Mouse (Mus musculus) cerebellum, postnatal 14 days (tissue): Measurements from ENCODE around the gene Adgrl2.

ENCODE experiments used
- DNase-seq, 2 experiments: peaks; one replicate each; pipeline ENCODE4 v3.0.0; 2021; ENCODE audit warnings: mixed read lengths in 2 of 2

Adgrl2 gene

GRCm38 (mm10) chr3:148971893-148972596, 18.3 kb downstream of the Adgrl2 start:
- no peak for DNase-seq

DNA sequence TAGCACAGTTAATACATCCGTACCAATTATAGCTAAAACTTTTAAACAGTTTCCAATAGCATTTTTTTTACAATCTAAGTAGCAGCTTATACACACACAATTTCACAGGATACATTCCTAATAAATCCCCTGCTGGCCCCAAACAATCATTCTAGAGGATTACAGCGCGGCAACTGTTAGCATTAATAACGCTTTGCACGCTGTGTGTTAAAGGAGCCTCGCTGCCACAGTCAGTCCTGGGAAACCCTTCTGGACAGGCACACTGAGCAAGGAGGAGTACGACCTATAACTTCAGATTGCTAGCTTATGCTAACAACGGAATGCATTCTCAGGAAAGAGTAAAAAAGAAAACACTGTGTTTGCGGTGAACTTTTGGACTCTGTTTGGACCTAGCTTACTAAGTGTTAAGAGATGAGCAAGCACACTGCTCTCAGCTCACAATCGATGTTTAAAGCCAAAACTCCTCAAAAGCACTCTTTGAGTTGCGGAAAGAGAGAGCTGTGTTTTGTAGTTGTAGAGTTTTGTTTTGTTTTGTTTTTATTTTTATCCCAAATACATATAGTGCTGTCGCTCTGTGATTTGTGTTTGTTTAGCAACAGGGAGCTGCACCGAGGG, 25.3 kb downstream of the Adgrl2 start:
- no peak for DNase-seq

GRCm38 (mm10) chr3:148963381-148964044, 26.8 kb downstream of the Adgrl2 start:
- no peak for DNase-seq

- no peak for DNase-seq
Measured at GRCm38 (mm10) chr3:148961611-148962010, 28.7 kb downstream of the Adgrl2 start.

GRCm38 (mm10) chr3:148960751-148961289, 29.5 kb downstream of the Adgrl2 start:
- no peak for DNase-seq

GRCm38 (mm10) chr3:148960215-148960614, 30.1 kb downstream of the Adgrl2 start:
- no peak for DNase-seq

GRCm38 (mm10) chr3:148959327-148960025, 30.9 kb downstream of the Adgrl2 start:
- DNase-seq, result peak; percentile 22 to 23

DNA sequence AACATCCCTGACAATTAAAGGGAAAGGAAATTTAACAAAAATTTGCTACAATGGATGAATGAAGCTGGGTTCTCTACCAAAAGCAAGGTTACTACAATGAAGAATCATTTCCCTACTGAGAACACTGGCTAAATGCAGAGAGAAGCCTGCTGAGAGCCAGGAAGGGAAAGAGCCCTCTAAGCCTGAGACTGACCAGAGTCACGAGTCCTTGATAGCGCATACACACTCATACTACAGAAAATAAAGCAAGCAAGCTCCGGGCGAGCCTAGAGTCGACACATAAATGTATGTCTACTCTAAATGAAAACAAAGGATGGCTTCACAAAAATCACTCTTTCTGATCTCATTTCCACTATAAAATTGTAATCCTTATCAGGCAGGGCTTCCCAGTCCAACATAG, 31.6 kb downstream of the Adgrl2 start:
- no peak for DNase-seq

DNA sequence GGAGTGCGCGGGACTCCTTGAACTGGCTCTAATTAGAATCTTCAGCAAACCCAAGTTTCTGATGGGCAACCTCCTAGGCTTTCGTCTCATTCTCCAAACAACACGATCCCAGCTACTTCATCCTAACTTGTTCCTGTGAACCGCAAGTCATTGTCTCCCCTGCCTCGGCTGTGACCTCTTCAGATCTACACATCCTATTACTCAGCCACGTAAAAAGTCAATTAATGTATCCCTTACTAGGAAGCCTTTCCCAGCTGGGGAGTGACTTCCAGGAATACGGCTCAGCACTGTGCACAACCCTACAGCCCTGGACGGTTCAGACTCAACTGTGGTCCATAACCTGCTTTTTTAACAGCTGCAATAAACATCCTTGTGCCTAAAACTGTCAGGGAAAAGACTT, 32.2 kb downstream of the Adgrl2 start:
- DNase-seq, result no peak

- no peak for DNase-seq
Measured at GRCm38 (mm10) chr3:148956887-148957286, 33.5 kb downstream of the Adgrl2 start.

DNA sequence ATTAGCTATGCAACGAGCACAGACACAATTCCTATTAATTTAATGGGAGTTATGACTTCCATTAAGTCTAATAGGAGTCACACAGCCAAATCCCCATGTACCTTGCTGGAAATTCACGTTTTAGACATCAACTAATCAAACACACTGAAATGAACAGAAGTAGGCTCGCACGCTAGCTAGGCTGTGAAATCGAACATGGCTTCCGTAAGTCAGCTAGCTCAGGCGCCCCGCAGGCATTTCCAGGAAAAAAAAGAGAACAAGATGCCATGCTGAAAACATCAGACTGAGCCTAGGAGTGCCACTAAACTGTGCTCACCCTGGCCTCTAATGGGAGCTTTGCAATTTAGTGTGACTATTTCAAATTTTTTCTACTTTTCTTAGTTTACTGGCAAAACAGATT, 40.6 kb downstream of the Adgrl2 start:
- no peak for DNase-seq

DNA sequence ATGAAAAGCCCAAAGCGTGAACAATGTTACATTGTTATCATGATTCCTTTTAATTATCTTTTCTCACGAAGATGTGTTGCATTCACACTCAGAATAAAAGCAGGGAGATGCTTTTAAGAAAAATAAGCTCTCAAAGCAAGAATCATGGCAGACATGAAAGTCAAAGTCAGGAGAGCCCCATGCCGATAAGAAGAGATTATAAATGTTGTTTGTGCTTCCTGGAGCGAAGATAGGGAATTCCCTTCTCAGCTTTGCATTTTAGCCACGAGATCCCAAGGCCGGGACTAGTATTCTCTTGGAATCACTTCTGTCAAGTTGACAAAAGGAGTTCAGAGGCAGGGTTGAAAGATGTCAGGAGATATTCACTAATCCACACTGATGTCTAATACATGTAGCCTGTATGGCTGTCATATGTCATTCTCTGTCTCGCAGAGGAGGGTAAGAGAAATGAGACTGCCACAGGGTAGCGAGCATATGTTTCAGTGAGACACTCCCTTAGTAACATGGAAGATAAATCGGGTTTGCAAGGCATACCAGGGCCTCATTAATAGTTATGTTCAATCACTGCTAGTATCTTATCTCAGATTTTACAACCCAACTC, 42.5 kb downstream of the Adgrl2 start:
- no peak for DNase-seq

GRCm38 (mm10) chr3:148947266-148947665, 43.1 kb downstream of the Adgrl2 start:
- DNase-seq, result no peak

GRCm38 (mm10) chr3:148945534-148945933, 44.8 kb downstream of the Adgrl2 start:
- DNase-seq, result no peak

- peak; percentile 28 to 39 for DNase-seq
Measured at GRCm38 (mm10) chr3:148939457-148939856, 50.9 kb downstream of the Adgrl2 start.

- DNase-seq, result peak; percentile 38 to 57
Measured at GRCm38 (mm10) chr3:148935056-148935455, 55.3 kb downstream of the Adgrl2 start.

- DNase-seq, result no peak
Measured at GRCm38 (mm10) chr3:148934279-148934678, 56.1 kb downstream of the Adgrl2 start.

DNA sequence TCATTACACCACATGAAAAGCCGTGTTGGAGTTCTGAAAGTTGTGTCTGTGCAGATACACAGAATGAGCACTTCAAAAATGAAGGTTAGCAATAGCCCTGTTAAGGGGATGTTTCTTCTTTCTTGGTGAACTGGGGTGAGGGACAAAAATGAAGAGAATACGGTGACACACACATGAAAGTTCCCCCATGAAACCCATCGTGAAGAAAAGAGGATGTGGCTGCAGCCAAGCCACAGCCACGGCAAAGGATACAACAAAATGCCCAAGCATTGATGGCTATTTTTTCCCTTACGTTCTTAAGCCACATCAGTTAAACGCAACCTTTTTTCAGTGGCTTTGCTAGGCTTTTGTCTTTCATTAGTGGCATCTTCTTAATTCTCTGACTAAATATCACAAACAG, 57.2 kb downstream of the Adgrl2 start:
- no peak for DNase-seq

GRCm38 (mm10) chr3:148930913-148931312, 59.4 kb downstream of the Adgrl2 start:
- DNase-seq, result no peak

GRCm38 (mm10) chr3:148926330-148926729, 64.0 kb downstream of the Adgrl2 start:
- no peak for DNase-seq

- peak; percentile 55 to 64 for DNase-seq
Measured at GRCm38 (mm10) chr3:148922618-148923095, 67.7 kb downstream of the Adgrl2 start.

DNA sequence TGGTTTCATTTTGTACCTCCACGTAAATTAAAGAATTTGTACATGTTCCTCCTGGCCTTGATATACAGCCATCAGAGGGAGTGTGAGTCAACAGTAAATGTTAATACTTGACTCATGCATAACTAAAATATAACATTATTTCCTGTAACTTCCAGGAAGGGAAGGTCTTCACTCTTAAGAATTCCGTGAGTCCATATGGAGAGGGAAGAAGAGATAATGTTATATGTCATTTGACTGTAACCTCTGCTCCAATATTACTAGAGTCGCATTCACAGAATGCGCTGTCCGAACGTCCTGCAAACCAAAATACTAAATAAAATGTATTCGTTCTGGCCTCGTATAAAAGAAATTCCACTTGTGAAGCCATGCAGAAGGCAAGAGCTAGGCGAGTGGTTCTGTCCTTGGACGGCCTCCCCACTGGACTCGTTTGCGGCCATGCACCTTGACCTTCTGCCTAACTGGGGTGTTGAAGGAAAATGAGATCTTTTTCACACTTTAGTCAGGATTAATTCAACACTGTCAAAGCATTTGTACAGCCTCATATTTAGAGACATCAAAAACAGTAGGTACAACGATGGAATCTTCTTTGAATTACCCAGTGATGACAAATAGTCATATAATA, 68.3 kb downstream of the Adgrl2 start:
- DNase-seq, result no peak
